Mouse (Mus musculus): ENCODE measurements around the gene Scml4. TPM values are rescaled to one million over a fixed set of nuclear protein-coding genes. Genes with fewer than 3 reads are reported as not detected.
A peak's percentile ranks its signal among the peaks of the same experiment; 100 is the strongest.

Gene Scml4
- polyA plus RNA-seq, 1 experiment = 6.8 TPM

DNA sequence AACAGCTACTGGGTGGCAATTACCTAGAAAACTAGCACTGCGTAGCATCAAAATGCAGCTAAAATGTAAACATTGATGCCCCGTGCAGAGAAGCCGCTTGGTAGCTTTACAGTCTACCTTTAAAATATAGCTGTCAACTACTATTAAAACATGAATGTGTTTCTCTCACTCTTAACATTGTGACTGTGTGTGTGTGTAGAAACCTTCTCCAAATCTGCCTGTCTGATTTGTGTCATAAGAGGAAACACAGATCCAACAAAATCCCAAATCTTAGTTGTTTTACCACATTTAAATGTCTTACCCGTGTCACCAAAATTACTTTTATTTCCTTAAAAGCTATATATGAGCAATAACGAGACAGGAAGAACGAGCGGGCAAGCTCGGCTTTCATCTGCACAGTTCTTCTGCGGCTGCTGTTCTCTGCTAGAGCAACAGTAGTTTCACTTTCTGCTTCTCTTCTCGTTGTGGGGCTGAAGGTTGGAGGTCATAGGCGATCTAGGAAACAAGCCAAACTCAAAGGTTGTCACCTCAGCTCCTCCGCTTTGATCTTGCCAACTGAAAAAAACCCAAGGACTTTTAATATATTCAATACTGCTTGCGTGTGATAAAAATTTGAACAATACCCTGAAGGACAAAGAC lies 2.1 kb downstream of the Scml4 start:
- no peak for DNase-seq (ENCODE audit: low read depth)

DNA sequence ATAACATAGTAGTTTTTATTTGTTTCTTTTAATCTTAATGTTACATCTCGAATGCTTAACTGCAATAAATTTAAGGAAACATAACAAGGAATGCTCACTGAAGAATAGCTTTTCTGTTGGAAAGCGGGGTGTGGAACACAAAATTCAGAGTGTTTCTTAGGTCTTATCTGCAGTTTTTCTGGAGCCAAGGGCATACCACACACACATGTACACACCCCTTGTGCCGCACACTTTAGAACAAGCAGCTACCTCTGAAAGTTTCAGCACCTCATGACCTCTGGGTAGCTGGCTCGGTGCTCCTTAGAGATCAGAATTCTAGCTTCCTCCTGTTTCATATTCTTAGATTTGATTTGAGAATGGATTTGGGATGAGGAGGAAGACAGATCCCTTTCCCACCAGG lies 2.6 kb downstream of the Scml4 start:
- DNase-seq (ENCODE audit: low read depth) = no peak

DNA sequence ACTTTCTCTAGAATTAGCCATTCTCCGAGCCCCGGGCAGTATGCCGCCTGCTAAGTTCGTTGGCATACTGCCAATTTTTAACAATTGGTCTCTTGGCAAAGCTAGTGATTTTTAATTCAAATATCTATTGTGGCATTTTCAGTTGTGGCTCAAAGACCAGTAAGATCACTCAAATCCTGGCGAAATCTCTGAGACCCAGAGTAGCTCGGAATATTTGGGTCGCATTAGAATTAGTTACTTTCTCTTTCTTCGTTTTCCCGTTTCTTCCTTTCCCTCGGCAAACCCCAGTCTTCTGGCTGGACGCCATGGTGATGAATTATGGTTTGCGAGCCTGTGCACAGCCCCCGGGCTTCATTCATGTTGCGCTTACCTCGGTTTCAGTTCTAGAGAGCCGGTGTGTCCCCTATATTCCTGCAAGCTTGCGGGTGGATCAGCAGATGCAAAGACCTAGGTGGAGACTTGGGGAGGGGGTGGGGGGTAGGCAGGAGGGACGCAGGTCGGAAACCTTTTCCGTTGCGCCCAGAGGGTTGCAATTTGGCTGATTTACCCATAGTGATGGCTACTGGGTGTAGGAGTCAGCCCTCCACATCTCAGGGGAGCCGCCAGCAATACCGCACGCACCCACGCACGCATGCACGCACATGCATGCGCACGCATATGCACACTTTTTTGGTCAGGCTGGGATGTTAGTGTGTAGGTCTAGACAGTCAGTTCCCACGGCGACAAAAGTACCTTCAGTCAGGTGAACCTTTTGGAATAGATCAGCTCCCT lies 3.6 kb downstream of the Scml4 start:
- no peak for DNase-seq (ENCODE audit: low read depth)

DNA sequence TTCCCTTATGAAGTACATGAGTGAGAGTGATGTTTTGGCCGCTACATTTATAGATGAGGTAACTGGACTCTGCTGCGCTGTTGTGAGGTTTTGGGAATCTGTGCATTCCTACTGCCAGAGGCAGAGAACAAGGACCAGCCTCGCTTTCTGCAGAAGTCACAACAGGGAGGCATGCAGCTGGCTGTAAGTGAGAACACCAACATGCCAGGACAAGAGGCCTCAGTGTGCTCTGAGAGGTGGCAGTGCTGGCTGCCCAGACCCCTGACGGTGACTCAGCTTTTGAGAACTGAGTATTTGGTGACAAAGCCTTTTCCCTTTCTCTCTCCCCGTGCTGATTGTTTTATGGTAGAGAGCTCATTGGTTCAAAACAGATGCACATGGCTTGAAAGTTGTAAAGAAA lies 4.5 kb downstream of the Scml4 start:
- DNase-seq (ENCODE audit: low read depth) = no peak

DNA sequence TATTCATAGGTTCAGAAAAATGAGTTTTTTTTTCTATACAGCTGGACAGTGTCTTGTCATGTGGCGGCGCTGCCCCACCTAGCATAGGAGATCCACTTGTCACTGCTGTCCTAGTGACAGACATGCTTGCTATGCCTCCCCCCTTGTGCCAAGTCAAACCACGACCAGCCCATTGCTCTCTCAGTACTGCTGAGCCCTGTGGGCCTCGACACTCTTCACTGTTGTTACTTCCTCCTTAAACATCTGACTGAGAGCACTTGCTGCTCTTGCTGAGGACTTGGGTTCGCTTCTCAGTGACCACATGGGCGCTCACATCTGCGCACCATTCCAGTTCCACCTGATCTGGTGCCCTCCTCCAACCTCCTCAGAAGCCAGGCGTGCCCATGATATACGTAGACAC lies 8.2 kb downstream of the Scml4 start:
- no peak for DNase-seq (ENCODE audit: low read depth)

DNA sequence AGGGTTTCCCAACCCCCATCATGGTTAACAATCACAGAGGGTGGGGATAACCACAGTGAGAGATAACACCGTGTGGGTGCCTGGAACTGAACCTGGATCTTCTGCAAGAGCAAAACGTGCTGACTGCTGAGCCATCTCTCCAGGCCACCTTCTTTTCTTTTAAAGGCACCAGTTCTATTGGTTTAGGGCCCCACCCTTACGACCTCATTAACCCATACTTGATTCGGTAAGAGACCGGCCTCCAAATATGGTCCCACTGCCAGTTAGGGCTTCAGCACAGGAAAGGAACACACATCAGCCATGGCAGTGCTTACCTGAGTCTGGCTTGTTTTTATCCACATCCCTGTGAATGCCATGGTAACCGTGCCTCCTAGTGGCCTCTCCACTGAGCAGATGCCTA lies 9.3 kb downstream of the Scml4 start:
- no peak for DNase-seq (ENCODE audit: low read depth)

DNA sequence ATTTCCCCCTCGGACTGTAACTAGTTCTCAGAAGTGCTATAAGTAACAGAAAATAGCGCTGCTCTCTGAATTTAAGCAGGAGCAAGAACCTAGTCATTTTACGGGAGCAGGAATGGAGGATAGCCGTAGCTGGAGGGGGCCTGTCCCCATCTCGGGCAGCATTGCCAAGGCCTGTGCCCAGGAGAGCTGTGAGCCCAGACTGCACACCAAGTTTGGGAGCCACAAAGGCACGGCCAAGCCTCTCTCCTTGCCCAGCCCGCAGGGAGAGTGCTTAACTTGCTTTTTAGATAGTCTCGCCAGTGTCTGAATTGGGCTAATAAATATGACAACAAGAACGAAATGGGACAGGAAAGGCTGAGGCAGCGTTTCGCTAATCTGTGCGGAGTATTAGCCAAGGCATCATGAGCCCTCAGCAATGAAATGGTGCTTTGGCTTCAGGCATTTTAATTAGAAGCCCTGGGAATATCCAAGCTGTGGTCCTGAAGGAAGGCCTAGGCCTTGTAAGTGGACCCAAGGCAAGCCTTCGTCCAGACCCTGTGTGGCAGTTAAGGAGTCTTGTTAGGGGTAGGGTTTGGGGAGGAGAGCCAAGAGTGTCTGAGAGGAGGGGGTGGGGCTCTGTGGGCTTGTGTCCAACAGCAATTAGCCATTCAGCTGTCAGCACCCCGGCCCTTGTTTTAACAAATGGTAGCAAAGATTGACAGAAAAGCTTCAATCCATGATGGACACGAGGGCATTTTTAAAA lies 12.3 kb downstream of the Scml4 start:
- DNase-seq (ENCODE audit: low read depth) = no peak

DNA sequence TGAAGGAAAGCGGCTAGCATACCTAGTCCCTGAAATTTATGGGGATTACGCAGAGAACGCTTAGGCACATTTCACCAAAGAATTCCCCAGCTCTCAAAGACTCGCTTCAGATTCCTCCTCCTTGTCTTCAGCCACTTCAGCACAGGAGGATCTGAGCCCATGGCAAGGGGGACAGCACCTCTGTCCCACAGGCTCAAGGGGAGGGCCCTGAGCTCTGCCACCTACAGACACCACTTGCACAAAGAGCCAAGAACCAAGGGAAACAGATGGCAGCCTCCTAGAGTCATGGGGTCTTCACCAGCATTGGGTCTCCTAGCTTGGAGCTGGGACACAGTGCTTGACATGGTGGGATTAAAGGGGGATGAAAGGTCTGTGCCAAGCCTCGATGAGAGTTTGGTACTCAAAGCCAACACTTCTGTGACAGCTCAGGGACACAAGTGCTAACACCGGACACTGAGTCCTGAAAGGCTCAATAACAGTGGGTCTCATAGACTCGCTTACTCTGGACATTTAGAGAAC lies 13.0 kb downstream of the Scml4 start:
- no peak for DNase-seq (ENCODE audit: low read depth)

DNA sequence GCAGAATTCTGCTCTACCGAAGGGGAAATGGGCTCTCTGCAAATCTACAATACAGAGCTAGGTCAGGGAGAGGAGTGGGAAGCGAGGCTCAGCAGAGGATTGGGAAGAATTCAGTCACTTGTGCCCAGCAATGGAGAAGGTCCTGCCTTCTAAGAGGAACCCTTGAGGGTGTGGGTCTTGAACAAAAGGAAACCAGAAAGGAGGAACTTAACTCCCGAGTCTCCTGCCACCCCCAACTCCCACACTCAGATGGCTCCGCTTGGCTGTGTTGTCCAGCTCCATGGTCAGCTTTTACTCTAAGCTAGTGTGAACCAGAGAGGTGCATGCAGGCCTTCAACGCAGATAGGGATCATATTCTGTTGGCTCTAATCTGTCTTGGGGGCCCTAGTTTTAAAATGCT lies 16.0 kb downstream of the Scml4 start:
- DNase-seq (ENCODE audit: low read depth) = no peak

DNA sequence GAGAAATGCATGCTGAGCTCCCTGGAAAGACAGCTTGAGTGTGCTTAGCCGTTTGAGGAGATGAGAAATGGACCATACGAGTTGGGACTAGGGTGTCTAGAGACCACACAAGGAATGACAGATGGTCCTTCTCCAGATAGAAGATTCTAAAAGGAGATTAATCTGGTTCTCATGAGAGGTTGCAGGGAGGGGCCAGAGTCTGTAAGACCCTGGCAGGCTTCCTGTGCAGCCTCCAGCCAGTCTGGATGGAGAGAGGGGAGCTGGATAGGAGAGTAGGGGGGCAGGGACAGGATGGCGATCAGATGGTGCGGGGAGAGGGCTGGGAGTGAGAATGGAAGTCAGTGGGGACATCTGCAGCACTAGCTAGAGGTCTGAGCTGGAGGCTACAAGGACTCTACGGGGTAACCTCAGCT lies 19.1 kb downstream of the Scml4 start:
- no peak for DNase-seq (ENCODE audit: low read depth)

DNA sequence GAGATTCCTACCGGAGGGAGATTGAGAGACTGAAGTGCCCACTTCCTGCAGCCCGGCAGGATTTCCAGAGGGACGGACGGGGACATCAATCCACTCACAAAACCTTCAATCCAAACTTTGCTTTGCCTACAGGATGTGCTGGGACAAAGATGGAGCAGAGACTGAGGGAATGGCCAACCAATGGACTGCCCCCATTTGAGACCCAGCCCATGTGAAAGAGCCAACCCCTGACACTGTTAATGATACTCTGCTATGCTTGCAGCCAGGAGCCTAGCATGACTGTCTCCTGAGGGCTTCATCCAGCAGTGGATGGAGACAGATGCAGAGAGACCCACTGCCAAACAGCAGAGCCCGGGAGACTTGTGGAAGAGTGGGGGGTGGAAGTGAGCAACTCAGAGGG lies 19.5 kb downstream of the Scml4 start:
- no peak for DNase-seq (ENCODE audit: low read depth)

DNA sequence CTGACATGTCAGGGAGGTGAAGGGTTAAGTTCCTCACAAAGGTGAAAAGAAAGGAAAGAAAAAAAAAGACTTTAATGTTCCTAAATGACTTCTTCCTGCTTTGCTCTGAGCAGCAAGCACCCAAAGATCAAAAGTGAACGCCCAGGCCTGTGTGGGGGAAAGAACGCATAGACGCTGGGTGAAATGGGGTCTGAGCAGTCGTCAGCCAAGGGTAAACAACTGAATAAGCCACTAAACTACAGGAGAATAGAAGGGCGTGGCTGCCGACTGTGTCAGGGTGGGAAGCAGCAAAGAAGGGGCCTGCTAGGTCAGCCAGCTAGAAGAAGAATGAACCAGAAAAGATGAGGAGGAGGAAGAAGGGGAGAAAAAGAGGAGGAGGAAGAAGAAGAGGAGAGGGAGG lies 26.9 kb downstream of the Scml4 start:
- DNase-seq (ENCODE audit: low read depth) = no peak

DNA sequence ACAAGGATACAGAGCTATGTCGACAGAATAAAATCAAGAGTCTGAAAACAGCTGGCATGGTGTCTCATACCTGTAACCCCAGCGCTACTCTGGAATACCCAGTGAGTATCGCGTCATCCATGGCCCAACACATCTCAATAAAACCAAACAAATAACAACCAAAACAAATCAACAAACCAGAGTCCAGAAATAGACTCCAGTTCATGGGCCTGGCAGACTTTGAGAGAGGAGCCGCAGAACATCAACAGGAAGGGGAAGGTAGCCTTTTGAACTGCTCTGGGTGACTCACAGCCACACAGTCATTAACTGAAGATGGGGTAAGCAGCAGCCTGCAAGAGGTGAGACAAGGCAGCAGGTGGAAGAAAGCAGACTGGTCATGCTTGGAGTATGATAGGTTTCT lies 28.1 kb downstream of the Scml4 start:
- no peak for DNase-seq (ENCODE audit: low read depth)

DNA sequence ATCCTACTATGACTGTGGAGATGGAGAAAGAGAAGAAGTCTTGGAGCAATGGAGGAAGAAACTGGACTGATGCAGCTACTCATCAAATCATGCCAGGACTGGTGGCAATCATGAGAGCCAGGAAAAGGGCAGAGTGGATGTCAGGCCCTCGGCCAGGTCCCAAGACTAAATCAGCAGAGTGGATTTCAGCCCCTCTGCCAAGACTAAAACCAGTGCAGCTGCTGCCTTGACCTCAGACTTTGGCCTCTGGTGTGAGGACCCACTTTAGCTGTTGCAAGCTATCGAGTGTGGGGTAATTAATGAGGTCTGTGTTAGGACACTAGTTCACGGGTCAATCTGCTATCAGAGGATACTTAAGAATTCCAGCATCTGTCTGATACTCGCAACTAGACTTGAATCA lies 30.2 kb downstream of the Scml4 start:
- DNase-seq (ENCODE audit: low read depth) = no peak

DNA sequence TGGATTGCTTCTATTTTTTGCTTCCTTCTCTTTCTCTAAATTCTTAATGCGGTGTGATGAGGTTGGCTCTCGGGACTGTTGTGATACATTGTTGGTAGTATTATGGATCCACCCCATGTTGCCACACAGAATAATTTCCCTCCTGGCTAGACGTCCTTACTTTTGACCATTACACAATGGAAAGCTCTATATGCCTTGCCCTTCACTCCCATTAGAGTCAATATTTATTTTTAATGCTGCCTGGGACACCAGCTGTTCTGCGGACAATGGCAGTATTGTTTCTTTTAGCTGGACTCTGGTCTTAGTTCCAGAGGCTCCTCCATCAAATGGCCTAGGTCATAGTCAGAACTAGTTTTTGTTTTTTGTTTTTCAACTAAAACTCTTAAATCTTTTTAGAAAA lies 32.1 kb downstream of the Scml4 start:
- no peak for DNase-seq (ENCODE audit: low read depth)

DNA sequence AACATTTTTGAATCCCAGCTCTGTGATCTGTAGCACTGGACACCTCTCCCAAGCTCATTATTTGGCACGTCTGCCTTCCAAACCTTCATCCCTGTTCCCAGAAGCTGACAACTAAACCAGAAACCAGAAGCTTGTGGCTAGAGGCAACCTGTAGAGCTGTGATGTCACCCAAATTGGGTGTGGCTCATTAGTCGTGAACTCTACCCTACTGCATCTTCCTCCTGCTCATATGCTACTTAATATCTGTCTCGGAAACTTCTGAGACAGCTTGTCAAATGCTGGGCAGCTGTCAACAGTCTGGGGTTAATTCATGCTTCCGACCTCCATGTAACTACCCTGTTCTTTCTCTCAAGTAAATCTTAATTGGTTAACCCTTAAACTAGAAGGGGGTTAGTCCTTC lies 32.8 kb downstream of the Scml4 start:
- no peak for DNase-seq (ENCODE audit: low read depth)

DNA sequence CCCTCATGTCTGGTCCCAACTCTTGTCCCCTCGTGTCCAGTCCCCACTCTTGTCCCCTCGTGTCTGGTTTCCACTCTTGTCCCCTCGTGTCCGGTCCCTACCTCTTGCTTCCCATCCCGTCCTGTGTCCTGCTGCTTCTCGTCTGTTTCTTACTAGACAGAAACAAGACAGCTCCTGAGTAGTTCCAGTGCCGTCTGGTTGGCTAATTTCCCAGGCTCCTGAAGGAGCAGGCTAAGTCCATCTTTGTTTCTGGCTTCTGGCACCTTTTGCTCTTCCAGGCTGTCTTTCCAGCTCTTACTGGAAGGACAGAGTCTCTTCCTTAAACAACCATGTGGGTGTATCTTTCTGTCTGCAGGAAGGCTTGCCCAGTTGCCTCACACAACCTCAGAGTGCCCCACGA lies 33.7 kb downstream of the Scml4 start:
- peak; percentile 30 for DNase-seq (ENCODE audit: low read depth)

DNA sequence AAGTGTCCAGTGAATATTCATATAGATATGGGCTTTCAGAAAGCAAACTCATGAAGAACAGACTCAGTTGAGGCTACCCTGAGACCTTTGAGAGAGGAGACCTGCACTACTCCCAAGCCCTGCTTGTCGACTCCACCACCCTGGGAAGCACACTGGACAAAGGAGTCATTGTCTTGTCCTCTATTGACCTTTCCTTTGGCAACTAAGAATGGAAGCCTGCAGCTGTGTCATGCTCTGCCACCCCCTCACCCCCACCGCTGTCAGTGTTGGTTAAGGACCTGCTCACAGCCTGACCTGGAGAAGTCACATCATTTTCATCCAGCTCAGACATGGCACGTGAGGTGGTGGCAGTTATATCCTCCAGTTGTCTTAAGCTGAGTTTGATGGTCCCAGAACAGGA lies 34.1 kb downstream of the Scml4 start:
- DNase-seq (ENCODE audit: low read depth) = peak; percentile 13

DNA sequence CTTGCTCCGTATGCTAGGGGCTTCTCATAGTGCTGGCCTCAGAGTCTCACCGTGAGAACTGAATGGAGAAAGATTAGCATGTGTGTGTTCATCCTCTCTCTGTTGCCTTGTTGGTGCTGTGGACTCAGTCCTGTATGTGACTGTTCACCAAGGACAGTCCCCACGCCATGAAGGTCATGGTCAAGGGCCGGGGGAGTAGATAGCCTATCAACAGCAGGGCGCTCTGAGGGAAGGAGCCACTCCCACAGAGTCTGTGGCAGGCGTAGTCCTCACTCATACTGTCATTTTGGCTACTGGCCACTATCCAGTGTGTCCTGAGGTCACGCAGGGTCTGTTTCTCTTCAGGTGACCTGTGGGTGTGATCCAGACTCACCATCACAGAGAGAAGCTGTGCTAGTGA lies 34.5 kb downstream of the Scml4 start:
- DNase-seq (ENCODE audit: low read depth) = no peak

DNA sequence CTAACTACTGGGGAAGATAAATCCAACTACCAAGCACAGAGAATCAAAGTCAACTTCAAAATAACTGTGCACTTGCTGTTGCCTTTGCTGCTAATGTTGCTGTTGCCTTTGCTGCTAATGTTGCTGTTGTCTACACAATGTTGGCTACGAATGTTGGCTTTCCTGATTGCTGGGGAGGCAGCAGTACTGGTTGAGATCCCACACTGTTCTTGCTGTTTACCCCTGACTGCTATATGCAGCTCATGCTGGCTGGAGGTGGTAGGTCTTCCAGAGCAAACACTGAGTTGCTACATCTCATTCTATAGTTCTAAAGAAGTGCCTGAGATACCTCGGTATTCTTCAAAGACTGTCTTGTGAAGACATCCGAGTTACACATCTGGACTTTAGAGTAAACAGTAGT lies 36.5 kb downstream of the Scml4 start:
- DNase-seq (ENCODE audit: low read depth) = no peak

DNA sequence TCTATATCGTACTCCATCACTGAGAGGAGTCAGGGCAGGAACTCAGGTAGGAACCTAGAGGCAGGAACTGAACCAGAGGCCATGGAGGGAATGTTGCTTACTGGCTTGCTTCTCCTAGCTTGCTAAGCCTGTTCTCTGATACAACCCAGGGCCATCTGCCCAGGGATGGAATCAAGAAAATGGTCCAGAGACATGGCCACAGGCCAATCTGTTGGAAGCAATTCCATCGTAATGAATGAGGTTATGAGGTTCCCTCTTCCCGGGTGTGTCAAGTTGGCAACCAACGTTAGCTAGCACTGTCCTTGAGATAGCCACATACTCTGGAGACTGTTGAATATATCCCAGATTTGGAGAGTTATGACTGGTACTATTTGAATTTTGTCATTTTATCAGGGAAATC lies 37.0 kb downstream of the Scml4 start:
- DNase-seq (ENCODE audit: low read depth) = no peak

DNA sequence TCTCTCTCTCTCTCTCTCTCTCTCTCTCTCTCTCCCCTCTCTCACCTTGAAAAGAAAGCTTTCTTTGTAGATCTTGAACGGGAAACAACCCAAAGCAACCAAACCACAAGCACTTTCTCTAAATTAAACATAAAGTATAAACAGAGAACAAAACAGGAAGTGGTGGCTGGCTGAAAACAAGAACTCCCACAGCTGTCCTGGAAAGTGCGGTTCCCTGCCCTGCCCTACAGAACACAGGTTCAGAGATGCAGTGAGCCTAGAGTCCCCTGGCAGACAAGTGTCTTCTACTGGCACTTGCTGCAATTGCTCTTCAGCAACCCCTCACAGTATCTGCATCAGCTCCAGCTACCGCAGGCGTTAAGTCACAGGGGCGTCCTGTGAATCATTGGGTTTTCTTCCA lies 37.5 kb downstream of the Scml4 start:
- no peak for DNase-seq (ENCODE audit: low read depth)

DNA sequence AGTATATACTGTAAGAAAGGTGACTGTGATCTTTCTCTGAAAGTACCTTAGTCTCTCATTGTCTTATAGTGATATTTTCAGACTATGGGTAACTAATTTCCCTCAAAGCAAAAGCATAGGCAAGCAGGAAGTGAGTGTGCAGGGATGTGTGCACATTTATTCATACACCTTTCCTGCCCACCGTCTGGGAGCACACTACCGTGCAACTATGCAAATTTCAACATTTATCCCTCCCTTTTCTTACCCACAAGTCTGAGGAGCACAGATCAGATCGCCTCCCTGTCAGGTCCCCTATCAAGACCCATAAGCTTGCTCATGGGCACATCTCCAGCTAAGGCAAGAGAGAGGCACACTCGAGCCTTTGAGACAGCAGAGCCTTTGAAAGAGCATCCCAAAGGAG lies 41.2 kb downstream of the Scml4 start:
- no peak for DNase-seq (ENCODE audit: low read depth)
